Mouse (Mus musculus) midbrain, embryonic 13.5 days (tissue): ENCODE results near the gene Dot1l. TPM values are rescaled to one million over a fixed set of nuclear protein-coding genes. Genes with fewer than 3 reads are reported as not detected.

ENCODE experiments used
- ATAC-seq: fragments of 200-750 bp; cut with Nextera tagmentation; 2 replicates; pipeline ENCODE4 v1.8.0; 2017; ENCODE audit warnings: mild to moderate bottlenecking, moderate TSS enrichment, moderate library complexity
- H3K27ac ChIP-seq: fragments of 300-500 bp; sonication (generic); 2 replicates; pipeline ENCODE4 v1.5.1; 2015; ENCODE audit warnings: inconsistent platforms, mild to moderate bottlenecking, moderate library complexity
- H3K27me3 ChIP-seq: fragments of 300-500 bp; sonication (generic); 2 replicates; pipeline ENCODE4 v1.6.1; 2015; ENCODE audit warnings: mild to moderate bottlenecking, inconsistent platforms
- H3K36me3 ChIP-seq: fragments of 300-500 bp; sonication (generic); 2 replicates; pipeline ENCODE4 v1.6.1; 2015; ENCODE audit warnings: mild to moderate bottlenecking, inconsistent platforms
- H3K4me1 ChIP-seq: fragments of 300-500 bp; sonication (generic); replicated peaks from 2 replicates; pipeline ENCODE4 v1.6.1; 2015; ENCODE audit warnings: inconsistent platforms
- H3K4me2 ChIP-seq: fragments of 300-500 bp; sonication (generic); replicated peaks from 2 replicates; pipeline ENCODE4 v1.6.1; 2015; ENCODE audit warnings: moderate library complexity, mild to moderate bottlenecking, inconsistent platforms
- H3K4me3 ChIP-seq: fragments of 300-500 bp; sonication (generic); replicated peaks from 2 replicates; pipeline ENCODE4 v1.5.1; 2015; ENCODE audit warnings: mild to moderate bottlenecking, inconsistent platforms
- H3K9ac ChIP-seq: fragments of 300-500 bp; sonication (generic); replicated peaks from 2 replicates; pipeline ENCODE4 v1.6.1; 2015; ENCODE audit warnings: mild to moderate bottlenecking, inconsistent platforms
- H3K9me3 ChIP-seq: fragments of 300-500 bp; sonication (generic); 2 replicates; pipeline ENCODE4 v1.6.1; 2016; ENCODE audit warnings: mild to moderate bottlenecking, inconsistent platforms
- WGBS: fragments of 180-500 bp; shearing (Covaris S2); methylation state at CpG from one replicate; pipeline ENCODE4 v1.1.7; 2015; 5-methylcytosine and 5-hydroxymethylcytosine counted together
- polyA plus RNA-seq: library from polyadenylated mRNA; unstranded; fragments of >200 nt; fragmentation: Nextera tagmentation; extraction: Ambion mirVana; gene quantifications from 2 replicates; pipeline ENCODE4 v1.2.1, GENCODE M21; 2015

The Dot1l gene
- polyA plus RNA-seq, 1 experiment from 2014 or later, result 23.3 TPM

DNA sequence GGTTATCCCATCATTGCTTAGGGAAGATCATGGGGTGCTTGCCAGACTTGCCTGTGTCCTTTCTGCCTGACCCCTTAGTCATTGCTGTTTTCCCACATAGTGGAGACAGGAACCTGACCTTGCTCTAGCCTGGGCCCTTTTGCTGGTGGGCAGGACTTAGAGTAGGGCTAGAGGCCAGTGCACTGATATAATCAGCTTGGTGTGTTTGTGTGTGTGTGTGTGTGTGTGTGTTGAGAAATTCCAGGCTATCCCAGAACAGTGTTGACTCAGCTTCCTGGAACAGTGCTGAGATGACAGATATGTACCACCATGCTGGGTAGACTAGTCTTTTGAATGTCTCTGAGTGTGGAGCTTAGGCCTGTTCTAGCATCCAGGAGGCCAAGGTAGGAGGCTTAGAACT, 24.6 kb downstream of the Dot1l start:
- Histone ChIP-seq H3K27ac (no peak overlapping the region), H3K4me3 (no peak overlapping the region), H3K4me1 (no peaks in the 10 kb centered on the region), H3K9ac (no peak overlapping the region), H3K9me3 (no peaks in the 10 kb centered on the region), H3K4me2 (no peak overlapping the region), H3K36me3 (peaks cover 98% of the 10 kb centered on the region), H3K27me3 (no peaks in the 10 kb centered on the region)
- no peak for ATAC-seq

DNA sequence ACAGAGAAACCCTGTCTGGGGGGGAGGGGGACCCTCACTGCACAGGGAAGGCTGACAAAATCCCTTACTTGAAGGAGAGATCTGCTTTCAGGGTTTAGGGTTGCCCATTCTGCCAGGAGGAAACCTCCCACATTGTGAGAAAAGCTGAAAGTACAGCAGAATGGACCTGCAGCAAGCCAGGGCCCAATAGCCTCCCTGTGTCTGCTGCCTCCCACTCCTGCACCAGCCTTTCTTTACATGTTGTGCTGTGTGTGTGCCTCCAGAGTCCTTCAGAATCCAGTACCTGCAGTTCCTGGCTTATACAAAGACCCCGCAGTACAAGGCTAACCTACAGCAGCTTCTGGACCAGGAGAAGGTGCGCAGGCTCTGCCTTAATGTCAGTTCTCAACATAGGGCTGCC, 29.3 kb downstream of the Dot1l start:
- Histone ChIP-seq H3K9ac (no peak overlapping the region), H3K4me2 (no peak overlapping the region), H3K4me1 (no peaks in the 10 kb centered on the region), H3K9me3 (no peaks in the 10 kb centered on the region), H3K27ac (no peak overlapping the region), H3K4me3 (no peak overlapping the region), H3K36me3 (peaks cover 98% of the 10 kb centered on the region), H3K27me3 (no peaks in the 10 kb centered on the region)
- 100% methylated on average over 2 of the region's 2 CpGs for WGBS
- ATAC-seq, result no peak

DNA sequence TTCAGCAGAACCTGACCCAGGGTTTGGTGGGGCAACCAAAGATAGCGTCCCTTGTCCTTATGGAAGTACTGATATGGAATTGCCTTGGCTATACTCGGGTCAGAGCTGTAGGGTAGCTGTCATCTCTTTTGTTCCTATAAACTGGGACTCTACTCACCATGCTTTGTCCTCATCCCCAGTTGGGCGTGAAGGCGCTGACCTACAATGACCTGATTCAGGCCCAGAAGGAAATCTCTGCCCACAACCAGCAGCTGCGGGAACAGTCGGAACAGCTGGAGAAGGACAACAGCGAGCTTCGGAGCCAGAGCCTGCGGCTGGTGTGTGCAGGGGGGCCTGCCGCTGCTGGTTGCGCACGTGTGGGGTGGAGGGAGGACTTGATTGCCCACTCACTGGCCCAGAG, 29.9 kb downstream of the Dot1l start:
- Histone ChIP-seq H3K4me1 (no peaks in the 10 kb centered on the region), H3K9ac (no peak overlapping the region), H3K9me3 (no peaks in the 10 kb centered on the region), H3K27me3 (no peaks in the 10 kb centered on the region), H3K27ac (no peak overlapping the region), H3K4me3 (no peak overlapping the region), H3K4me2 (no peak overlapping the region), H3K36me3 (peaks cover 99% of the 10 kb centered on the region)
- WGBS, result 73% methylated on average over 12 of the region's 12 CpGs
- no peak for ATAC-seq

DNA sequence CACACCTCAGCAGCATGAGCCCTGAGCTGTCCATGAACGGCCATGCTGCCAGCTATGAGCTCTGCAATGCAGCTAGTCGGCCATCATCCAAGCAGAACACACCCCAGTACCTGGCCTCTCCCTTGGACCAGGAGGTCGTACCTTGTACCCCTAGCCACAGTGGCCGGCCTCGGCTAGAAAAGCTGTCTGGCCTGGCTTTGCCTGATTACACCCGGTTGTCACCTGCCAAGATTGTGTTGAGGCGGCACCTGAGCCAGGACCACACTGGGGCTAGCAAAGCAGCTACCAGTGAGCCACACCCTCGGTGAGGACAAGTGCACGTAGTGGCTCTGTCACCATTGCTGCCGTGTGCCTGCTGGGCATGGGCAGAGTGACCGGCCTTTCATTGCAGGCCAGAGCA, 31.0 kb downstream of the Dot1l start:
- 94% methylated on average over 11 of the region's 11 CpGs for WGBS

DNA sequence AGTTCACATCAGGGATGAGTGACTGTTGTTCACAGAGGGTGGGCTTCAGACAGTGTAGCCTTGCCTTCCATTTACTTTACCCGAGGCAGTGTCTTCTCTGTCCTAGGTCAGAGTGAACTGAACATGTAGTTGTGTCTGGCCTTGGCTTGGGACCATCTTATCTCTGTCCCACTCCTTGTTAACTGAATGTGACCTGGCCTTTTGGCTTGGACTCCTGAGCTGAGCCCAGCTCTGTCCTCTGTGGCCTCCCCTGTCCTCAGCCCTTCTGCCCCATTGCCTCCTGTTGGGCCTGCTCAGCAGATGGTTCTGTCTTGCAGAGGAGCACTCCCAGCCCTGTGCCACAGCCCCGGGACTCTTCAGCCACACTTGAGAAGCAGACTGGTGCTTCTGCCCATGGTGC, 32.5 kb downstream of the Dot1l start:
- H3K9me3 ChIP-seq, result no peaks in the 10 kb centered on the region
- no peaks in the 10 kb centered on the region for H3K4me1 ChIP-seq
- H3K27ac ChIP-seq, result no peak overlapping the region
- ATAC-seq, result no peak
- no peak overlapping the region for H3K4me2 ChIP-seq
- no peaks in the 10 kb centered on the region for H3K27me3 ChIP-seq
- no peak overlapping the region for H3K9ac ChIP-seq
- H3K4me3 ChIP-seq, result no peak overlapping the region
- H3K36me3 ChIP-seq, result peaks cover 99% of the 10 kb centered on the region
- WGBS, result 83% methylated on average over 2 of the region's 2 CpGs

More for the DNA sequence above, 31.0 kb downstream of the Dot1l start:
- Histone ChIP-seq H3K36me3 (peaks cover 99% of the 10 kb centered on the region), H3K9ac (0 out of 2 replicates have a peak overlapping the region, but pooled peaks have one; percentile 14), H3K27ac (no peak overlapping the region), H3K9me3 (no peaks in the 10 kb centered on the region), H3K4me3 (no peak overlapping the region), H3K4me1 (no peaks in the 10 kb centered on the region), H3K27me3 (no peaks in the 10 kb centered on the region), H3K4me2 (no peak overlapping the region)
- no peak for ATAC-seq

DNA sequence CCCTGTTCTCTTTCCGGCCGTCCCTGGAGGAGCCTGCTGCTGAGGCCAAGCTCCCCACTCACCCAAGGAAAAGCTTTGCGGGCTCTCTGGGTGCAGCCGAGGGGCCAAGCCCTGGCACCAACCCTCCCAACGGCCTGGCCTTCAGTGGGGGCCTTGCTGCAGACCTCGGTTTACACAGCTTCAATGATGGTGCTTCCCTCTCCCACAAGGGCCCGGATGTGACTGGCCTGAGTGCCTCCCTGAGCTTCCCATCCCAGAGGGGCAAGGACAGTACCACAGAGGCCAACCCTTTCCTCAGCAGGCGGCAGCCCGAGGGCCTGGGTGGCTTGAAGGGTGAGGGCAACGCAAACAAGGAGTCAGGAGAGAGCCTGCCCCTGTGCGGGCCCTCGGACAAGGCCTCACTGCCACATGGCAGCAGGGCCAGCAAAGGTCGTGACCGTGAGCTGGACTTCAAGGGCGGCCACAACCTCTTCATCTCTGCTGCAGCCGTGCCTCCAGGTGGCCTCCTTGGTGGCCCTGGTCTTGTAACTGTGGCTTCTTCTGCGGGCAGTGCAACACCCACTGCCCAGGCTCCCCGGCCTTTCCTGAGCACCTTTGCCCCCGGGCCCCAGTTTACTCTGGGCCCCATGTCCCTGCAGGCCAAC, 35.9 kb downstream of the Dot1l start:
- H3K4me3 ChIP-seq, result no peak overlapping the region
- no peak overlapping the region for H3K9ac ChIP-seq
- H3K9me3 ChIP-seq, result no peaks in the 10 kb centered on the region
- H3K4me2 ChIP-seq, result no peak overlapping the region
- H3K4me1 ChIP-seq, result peaks cover 5% of the 10 kb centered on the region
- no peak overlapping the region for H3K27ac ChIP-seq
- peaks cover 98% of the 10 kb centered on the region for H3K36me3 ChIP-seq
- WGBS, result 94% methylated on average over 19 of the region's 19 CpGs
- no peak for ATAC-seq
- H3K27me3 ChIP-seq, result no peaks in the 10 kb centered on the region

DNA sequence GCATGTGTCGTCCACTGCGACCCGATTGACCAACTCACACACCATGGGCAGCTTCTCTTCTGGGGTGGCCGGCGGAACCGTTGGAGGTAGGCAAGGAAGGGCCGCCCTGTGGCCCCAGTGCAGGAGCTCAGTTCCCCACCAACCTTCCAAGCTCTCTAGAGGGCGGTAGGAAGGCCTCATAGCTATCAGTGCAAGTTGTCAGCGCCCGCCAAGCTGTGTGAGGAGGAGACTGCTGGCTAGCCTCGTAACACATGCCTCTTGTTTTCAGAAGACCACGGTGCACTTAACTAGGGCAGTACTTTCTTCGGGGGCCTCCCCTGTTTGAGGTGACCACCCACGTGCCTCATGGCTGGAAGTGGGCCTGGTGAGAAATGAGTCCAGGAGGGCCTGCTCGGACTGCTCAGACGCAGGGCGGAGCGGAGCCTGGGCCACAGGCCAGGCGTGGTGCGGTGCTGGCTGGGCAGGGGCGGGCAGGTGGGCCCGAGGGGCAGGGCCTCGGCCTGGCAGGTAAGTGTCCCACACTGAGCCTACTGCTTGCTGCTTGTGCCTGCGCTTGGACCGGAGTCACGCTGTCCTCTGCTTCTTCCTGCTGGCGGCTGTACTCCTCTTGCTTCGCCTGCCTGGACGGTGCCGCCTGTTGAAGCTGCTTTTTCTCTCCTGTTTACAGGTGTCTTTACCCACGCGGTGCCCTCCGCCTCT, 36.6 kb downstream of the Dot1l start:
- Histone ChIP-seq H3K27ac (no peak overlapping the region), H3K9ac (no peak overlapping the region), H3K4me2 (no peak overlapping the region), H3K4me1 (peaks cover 11% of the 10 kb centered on the region), H3K4me3 (no peak overlapping the region), H3K36me3 (peaks cover 98% of the 10 kb centered on the region), H3K27me3 (no peaks in the 10 kb centered on the region), H3K9me3 (no peaks in the 10 kb centered on the region)
- WGBS, result 86% methylated on average over 33 of the region's 33 CpGs
- ATAC-seq, result no peak

DNA sequence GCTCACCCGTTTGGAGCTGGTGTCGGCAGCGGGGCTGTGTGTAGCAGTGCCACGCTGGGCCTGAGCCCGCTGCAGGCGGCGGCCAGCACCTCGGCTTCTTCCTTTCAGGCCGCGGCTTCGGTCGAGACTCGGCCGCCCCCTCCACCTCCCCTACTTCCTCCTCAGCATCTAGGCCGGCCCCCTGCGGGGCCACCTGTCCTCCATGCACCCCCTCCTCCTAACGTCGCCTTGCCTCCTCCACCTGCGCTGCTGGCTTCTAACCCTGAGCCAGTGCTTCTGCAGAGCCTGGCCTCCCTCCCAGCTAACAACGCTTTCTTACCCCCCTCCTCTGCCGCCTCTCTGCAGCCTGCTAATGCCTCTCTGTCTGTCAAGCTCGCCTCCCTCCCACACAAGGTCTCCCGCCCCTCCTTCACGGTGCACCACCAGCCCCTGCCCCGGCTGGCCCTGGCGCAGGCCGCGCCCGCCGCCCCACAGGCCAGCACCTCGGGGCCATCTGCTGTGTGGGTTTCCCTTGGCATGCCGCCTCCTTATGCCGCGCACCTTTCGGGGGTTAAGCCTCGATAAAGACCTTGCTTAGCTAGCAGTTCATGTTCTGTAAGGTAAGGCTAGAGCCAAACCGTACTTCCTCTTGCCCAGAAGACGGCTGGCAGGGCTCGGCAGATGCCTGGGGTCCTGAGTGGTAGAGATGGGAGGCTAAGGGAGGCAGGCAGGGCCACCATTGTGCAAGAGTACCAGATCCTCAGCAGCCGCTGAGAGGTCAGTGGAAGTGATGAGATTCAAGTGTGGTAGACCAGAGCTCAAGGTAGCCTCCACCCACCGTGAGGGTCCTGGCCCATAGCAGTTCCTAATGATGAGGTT, 37.4 kb downstream of the Dot1l start:
- Histone ChIP-seq H3K27ac (no peak overlapping the region), H3K4me1 (peaks cover 19% of the 10 kb centered on the region), H3K27me3 (no peaks in the 10 kb centered on the region), H3K36me3 (peaks cover 92% of the 10 kb centered on the region), H3K9me3 (no peaks in the 10 kb centered on the region), H3K4me3 (no peak overlapping the region), H3K4me2 (no peak overlapping the region), H3K9ac (0 out of 2 replicates have a peak overlapping the region, but pooled peaks have one; percentile 10)
- ATAC-seq, result no peak
- WGBS, result 81% methylated on average over 41 of the region's 41 CpGs

DNA sequence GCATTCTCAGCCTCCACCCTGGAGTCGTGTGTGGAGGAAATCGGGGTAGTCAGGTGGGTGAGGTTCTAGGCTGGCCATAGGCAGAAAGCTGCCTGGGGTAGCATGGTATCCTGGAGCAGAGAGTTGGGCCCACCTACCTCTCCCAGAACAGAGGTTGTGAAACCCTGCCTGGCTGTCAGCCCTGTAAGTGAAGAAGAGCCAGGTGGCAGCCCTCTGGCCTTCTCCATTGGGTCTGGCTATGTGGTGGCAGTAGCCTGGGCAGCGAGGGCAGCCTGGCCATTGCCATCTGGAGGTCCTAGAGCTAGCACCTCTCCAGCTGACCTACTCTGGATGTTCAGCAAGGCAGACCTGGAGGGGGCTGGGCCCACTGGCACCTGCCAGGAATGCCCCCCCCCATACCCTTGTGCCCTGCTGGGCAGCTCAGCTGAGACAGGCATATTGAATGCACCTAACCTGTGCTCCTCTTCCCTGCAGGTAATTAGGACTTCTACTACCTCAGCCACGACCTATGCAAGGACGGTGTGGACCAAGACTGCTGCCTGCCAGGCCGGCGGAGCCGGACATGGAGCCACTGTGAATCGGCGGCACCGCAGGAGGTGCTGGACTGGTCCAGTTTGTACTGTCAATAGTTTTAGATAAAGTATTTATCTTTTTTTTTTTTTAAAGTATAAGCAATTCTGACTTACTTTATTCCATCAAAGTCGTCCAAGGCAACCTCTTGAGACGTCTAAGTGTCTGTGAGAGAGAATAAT, 38.2 kb downstream of the Dot1l start:
- no peak for ATAC-seq
- Histone ChIP-seq H3K4me3 (no peak overlapping the region), H3K9me3 (no peaks in the 10 kb centered on the region), H3K9ac (0 out of 2 replicates have a peak overlapping the region, but pooled peaks have one; percentile 10), H3K27ac (no peak overlapping the region), H3K36me3 (peaks cover 84% of the 10 kb centered on the region), H3K4me1 (peaks cover 20% of the 10 kb centered on the region), H3K4me2 (no peak overlapping the region), H3K27me3 (no peaks in the 10 kb centered on the region)
- WGBS, result 90% methylated on average over 13 of the region's 13 CpGs

DNA sequence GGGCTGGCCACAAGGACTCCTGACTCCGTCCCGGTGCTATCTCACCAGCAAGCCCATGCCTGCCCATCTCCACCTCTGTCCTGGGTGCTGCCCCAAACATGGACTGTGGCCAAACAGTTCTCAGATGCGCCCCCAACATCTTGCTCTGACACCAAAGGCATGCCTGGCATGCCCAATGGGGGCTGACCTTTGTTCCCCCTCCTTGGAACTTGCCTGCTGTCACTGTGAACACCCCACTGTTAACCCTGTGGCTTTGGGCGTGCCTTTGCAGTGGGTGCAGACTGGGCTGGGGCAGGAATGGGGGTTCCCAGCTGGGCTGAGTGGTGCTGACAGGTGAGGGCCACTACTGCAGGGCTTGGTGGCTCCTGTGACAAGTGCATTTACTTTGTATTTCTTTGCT, 38.8 kb downstream of the Dot1l start:
- H3K36me3 ChIP-seq, result peaks cover 78% of the 10 kb centered on the region
- 85% methylated on average over 4 of the region's 4 CpGs for WGBS

DNA sequence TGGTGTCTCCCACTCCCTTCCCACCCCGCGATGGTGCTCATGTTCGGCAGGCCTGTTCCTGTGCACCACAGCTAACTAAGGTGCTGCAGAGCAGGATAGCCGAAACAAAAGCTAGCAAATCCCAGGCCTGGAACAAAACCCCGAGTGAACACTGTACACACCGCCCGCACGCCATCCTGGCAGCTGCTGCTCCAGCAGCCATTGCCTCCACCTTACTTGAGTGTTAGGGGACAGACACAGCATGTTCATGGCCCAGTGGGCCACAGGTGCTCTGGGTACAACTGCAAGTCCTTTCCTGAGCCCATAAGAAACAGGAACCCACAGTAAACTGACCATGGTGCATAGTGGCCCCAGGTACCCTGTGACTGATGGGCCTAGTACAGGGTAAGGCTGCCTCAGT, 39.7 kb downstream of the Dot1l start:
- Histone ChIP-seq H3K4me3 (no peak overlapping the region), H3K9me3 (no peaks in the 10 kb centered on the region), H3K27me3 (no peaks in the 10 kb centered on the region), H3K27ac (no peak overlapping the region), H3K4me1 (peaks cover 27% of the 10 kb centered on the region), H3K4me2 (no peak overlapping the region), H3K9ac (no peak overlapping the region), H3K36me3 (peaks cover 69% of the 10 kb centered on the region)
- WGBS, result 94% methylated on average over 8 of the region's 8 CpGs
- no peak for ATAC-seq

More for the DNA sequence above, 38.8 kb downstream of the Dot1l start:
- no peak for ATAC-seq
- Histone ChIP-seq H3K4me1 (peaks cover 20% of the 10 kb centered on the region), H3K9me3 (no peaks in the 10 kb centered on the region), H3K4me2 (no peak overlapping the region), H3K9ac (no peak overlapping the region), H3K27me3 (no peaks in the 10 kb centered on the region), H3K27ac (no peak overlapping the region), H3K4me3 (no peak overlapping the region)
